Mouse (Mus musculus): ENCODE measurements around the gene Elmod3.

The Elmod3 gene

GRCm38 (mm10) chr6:72615151-72615550 is 16.9 kb upstream of the Elmod3 start:
- no peak for DNase-seq (ENCODE audit: extremely low spot score, low spot score)

- DNase-seq (ENCODE audit: extremely low spot score, low spot score), result no peak
Measured at GRCm38 (mm10) chr6:72610261-72610660, 12.0 kb upstream of the Elmod3 start.

GRCm38 (mm10) chr6:72608662-72609184 is 10.5 kb upstream of the Elmod3 start:
- no peak for DNase-seq (ENCODE audit: extremely low spot score, low spot score)

- no peak for DNase-seq (ENCODE audit: extremely low spot score, low spot score)
Measured at GRCm38 (mm10) chr6:72607676-72608075, 9.5 kb upstream of the Elmod3 start.

- no peak for DNase-seq (ENCODE audit: extremely low spot score, low spot score)
Measured at GRCm38 (mm10) chr6:72607060-72607459, 8.8 kb upstream of the Elmod3 start.

- no peak for DNase-seq (ENCODE audit: extremely low spot score, low spot score)
Measured at GRCm38 (mm10) chr6:72604066-72604465, 5.9 kb upstream of the Elmod3 start.

GRCm38 (mm10) chr6:72601732-72602131 is 3.5 kb upstream of the Elmod3 start:
- peak; percentile 69 for DNase-seq (ENCODE audit: extremely low spot score, low spot score)

GRCm38 (mm10) chr6:72600771-72601170 is 2.6 kb upstream of the Elmod3 start:
- DNase-seq (ENCODE audit: extremely low spot score, low spot score), result no peak

GRCm38 (mm10) chr6:72600216-72600615 is 2.0 kb upstream of the Elmod3 start:
- no peak for DNase-seq (ENCODE audit: extremely low spot score, low spot score)

- DNase-seq (ENCODE audit: extremely low spot score, low spot score), result no peak
Measured at GRCm38 (mm10) chr6:72598791-72599557, 761 bp upstream of the Elmod3 start.

- no peak for DNase-seq (ENCODE audit: extremely low spot score, low spot score)
Measured at GRCm38 (mm10) chr6:72597083-72597874, 934 bp downstream of the Elmod3 start.

- DNase-seq (ENCODE audit: extremely low spot score, low spot score), result no peak
Measured at GRCm38 (mm10) chr6:72593914-72594313, 4.3 kb downstream of the Elmod3 start.

GRCm38 (mm10) chr6:72593011-72593803 is 5.0 kb downstream of the Elmod3 start:
- DNase-seq (ENCODE audit: extremely low spot score, low spot score), result no peak

GRCm38 (mm10) chr6:72590111-72590510 is 8.1 kb downstream of the Elmod3 start:
- DNase-seq (ENCODE audit: extremely low spot score, low spot score), result no peak

GRCm38 (mm10) chr6:72588307-72588706 is 9.9 kb downstream of the Elmod3 start:
- DNase-seq (ENCODE audit: extremely low spot score, low spot score), result no peak

GRCm38 (mm10) chr6:72586701-72587100 is 11.5 kb downstream of the Elmod3 start:
- no peak for DNase-seq (ENCODE audit: extremely low spot score, low spot score)

- DNase-seq (ENCODE audit: extremely low spot score, low spot score), result no peak
Measured at GRCm38 (mm10) chr6:72584154-72584553, 14.1 kb downstream of the Elmod3 start.

GRCm38 (mm10) chr6:72583211-72583839 is 14.9 kb downstream of the Elmod3 start:
- DNase-seq (ENCODE audit: extremely low spot score, low spot score), result no peak

- DNase-seq (ENCODE audit: extremely low spot score, low spot score), result no peak
Measured at GRCm38 (mm10) chr6:72581625-72582382, 16.4 kb downstream of the Elmod3 start.

- DNase-seq (ENCODE audit: extremely low spot score, low spot score), result no peak
Measured at GRCm38 (mm10) chr6:72576041-72576440, 22.2 kb downstream of the Elmod3 start.

All from neural tube, embryonic 10.5 days (tissue).